Mouse (Mus musculus): ENCODE measurements around the gene Gpatch3. TPM values are rescaled to one million over a fixed set of nuclear protein-coding genes. Genes with fewer than 3 reads are reported as not detected.

Gpatch3 gene
- polyA plus RNA-seq, 1 experiment from 2014 or later: 4.2 TPM

DNA sequence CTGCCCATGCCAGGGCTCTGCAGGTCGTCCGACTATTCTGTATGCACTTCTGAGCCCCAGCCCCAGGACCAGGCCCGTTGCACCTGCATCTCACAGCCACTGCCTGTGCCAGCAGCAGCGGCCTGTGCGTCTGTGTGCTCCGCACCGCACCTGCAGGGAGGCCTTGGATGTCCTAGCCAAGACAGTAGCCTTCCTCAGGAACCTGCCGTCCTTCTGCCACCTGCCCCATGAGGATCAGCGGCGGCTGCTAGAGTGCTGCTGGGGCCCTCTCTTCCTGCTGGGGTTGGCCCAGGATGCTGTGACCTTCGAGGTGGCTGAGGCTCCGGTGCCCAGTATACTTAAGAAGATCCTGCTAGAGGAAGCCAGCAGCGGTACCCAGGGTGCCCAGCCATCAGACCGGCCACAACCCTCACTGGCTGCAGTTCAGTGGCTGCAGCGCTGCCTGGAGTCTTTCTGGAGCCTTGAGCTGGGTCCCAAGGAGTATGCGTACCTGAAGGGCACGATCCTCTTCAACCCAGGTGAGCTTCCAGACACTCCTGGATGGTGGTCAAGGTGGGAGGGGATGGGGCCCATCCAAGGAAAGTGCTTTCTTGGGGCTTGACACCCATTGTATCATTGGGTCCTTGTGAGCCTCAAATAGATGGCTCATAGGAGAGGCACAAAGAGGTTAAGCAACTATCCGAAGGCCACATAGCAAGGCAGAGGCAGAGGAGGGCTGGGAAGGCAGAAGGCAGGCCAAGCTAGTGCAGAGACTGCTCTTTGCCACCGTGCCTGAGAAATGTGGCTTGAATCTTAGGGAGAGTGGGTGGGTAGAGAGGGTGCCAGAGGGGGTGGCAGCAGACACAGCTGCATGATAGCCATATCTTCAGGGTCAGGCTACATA, 20.9 kb upstream of the Gpatch3 start:
- H3K27ac ChIP-seq (ENCODE audit: low read length): peak overlapping the region; percentile 73
- ATAC-seq (ENCODE audit: insufficient read depth, low FRiP score): 0 out of 2 replicates have a peak, but pooled peaks have one; percentile 16
- no peaks in the 10 kb centered on the region for H3K36me3 ChIP-seq (ENCODE audit: control insufficient read depth, insufficient read depth, low read length)
- 58% methylated on average over 19 of the region's 19 CpGs for WGBS
- H3K9me3 ChIP-seq (replicated peaks; ENCODE audit: control insufficient read depth, low read length): no peaks in the 10 kb centered on the region
- H3K27me3 ChIP-seq (ENCODE audit: control insufficient read depth, insufficient read depth, low read length): no peaks in the 10 kb centered on the region
- H3K4me1 ChIP-seq (ENCODE audit: control insufficient read depth, insufficient read depth, low read length): no peaks in the 10 kb centered on the region
- H3K4me3 ChIP-seq (replicated peaks; ENCODE audit: low read length): peak overlapping the region; percentile 29
- peak overlapping the region; percentile 43 for H3K4me2 ChIP-seq (ENCODE audit: low read depth, low read length)
- H3K9ac ChIP-seq (ENCODE audit: low read length): peak overlapping the region; percentile 55

DNA sequence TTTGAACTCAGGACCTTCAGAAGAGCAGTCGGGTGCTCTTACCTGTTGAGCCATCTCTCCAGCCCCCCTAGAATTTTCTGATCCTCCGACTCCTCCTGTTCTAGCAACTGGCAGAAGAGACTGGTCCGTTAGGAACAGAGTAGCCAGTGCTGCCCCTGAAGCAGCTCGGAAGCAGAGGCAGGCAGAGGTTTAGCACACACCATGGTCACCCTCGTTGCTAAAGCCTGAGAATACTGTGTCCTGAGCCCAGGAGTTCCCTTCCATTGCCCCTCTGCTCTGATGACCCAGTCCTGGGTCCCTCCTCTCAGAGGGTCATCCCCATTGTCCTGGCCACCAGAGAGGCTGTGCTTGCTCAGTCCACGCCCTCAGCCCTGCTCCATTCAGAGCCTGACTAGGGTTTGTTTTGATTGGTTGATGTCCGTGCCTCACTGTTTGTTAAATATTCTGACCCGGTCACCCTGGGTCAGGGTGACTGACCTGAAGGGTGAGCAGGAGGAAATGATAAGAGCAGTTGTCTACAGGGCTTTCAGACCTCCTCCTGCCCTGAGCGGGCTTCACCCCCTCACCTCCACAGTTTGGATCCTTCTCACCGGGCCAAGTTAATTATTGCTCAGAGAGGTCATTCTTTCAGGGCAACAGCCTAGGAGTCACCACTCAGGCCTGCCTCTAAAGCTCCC, 17.4 kb upstream of the Gpatch3 start:
- Histone ChIP-seq H3K9ac (ENCODE audit: low read length) (no peak overlapping the region), H3K4me1 (ENCODE audit: control insufficient read depth, insufficient read depth, low read length) (no peaks in the 10 kb centered on the region), H3K9me3 (replicated peaks; ENCODE audit: control insufficient read depth, low read length) (no peaks in the 10 kb centered on the region), H3K27me3 (ENCODE audit: control insufficient read depth, insufficient read depth, low read length) (no peaks in the 10 kb centered on the region), H3K4me3 (replicated peaks; ENCODE audit: low read length) (no peak overlapping the region), H3K4me2 (ENCODE audit: low read depth, low read length) (no peak overlapping the region), H3K36me3 (ENCODE audit: control insufficient read depth, insufficient read depth, low read length) (no peaks in the 10 kb centered on the region), H3K27ac (ENCODE audit: low read length) (no peak overlapping the region)
- 29% methylated on average over 10 of the region's 10 CpGs for WGBS
- ATAC-seq (ENCODE audit: insufficient read depth, low FRiP score): peak; percentile 39; the same call in 1 of the 2 replicates

DNA sequence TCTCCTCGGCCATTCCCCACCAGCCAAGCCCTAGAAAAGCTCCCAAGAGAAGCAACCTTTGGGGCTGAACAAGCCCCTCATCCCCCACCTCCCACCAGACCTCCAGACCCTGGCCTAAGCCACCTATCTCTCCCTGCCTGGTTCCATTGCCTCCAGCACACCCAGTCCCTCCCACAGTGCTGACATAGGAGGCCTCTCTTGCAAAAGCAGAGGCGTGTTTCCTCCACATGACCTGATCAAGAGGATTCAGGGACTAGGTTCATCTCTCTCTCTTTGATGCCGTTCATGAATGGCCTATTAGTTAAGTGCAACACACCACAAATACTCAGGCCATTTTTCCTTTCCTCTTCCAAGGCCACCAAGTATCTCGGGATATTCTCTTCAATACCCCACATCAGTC, 14.7 kb upstream of the Gpatch3 start:
- Histone ChIP-seq H3K4me1 (ENCODE audit: control insufficient read depth, insufficient read depth, low read length) (no peaks in the 10 kb centered on the region), H3K9ac (ENCODE audit: low read length) (no peak overlapping the region), H3K9me3 (replicated peaks; ENCODE audit: control insufficient read depth, low read length) (0 out of 2 replicates have a peak, but pooled peaks cover 4% of the 10 kb centered on the region), H3K27me3 (ENCODE audit: control insufficient read depth, insufficient read depth, low read length) (no peaks in the 10 kb centered on the region), H3K4me3 (replicated peaks; ENCODE audit: low read length) (no peak overlapping the region), H3K27ac (ENCODE audit: low read length) (no peak overlapping the region), H3K36me3 (ENCODE audit: control insufficient read depth, insufficient read depth, low read length) (no peaks in the 10 kb centered on the region), H3K4me2 (ENCODE audit: low read depth, low read length) (no peak overlapping the region)
- 71% methylated on average over 4 of the region's 4 CpGs for WGBS
- ATAC-seq (ENCODE audit: insufficient read depth, low FRiP score): no peak

DNA sequence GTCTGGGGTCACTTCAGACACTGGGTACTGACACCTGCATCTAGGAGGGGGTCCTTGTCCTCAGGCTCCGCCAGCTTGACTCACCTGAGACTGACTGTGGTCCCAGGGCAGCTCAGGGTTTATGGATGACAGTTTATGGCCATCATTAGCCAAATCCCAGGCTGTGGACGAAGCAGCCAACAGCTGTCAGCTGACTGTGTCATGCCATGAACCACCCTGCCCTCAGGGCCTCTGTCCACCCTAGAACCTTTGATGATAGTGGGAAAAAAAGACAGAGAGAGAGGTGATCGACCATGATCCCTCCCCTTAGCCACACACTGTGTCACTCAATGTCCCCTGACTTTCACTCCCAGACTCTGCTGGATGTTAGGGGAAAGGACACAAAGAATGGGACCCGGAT, 12.9 kb upstream of the Gpatch3 start:
- Histone ChIP-seq H3K4me2 (ENCODE audit: low read depth, low read length) (no peak overlapping the region), H3K4me1 (ENCODE audit: control insufficient read depth, insufficient read depth, low read length) (no peaks in the 10 kb centered on the region), H3K27ac (ENCODE audit: low read length) (no peak overlapping the region), H3K4me3 (replicated peaks; ENCODE audit: low read length) (no peak overlapping the region), H3K9ac (ENCODE audit: low read length) (no peak overlapping the region), H3K27me3 (ENCODE audit: control insufficient read depth, insufficient read depth, low read length) (no peaks in the 10 kb centered on the region), H3K36me3 (ENCODE audit: control insufficient read depth, insufficient read depth, low read length) (no peaks in the 10 kb centered on the region), H3K9me3 (replicated peaks; ENCODE audit: control insufficient read depth, low read length) (0 out of 2 replicates have a peak, but pooled peaks cover 4% of the 10 kb centered on the region)
- ATAC-seq (ENCODE audit: insufficient read depth, low FRiP score): no peak
- WGBS: 71% methylated on average over 4 of the region's 4 CpGs

DNA sequence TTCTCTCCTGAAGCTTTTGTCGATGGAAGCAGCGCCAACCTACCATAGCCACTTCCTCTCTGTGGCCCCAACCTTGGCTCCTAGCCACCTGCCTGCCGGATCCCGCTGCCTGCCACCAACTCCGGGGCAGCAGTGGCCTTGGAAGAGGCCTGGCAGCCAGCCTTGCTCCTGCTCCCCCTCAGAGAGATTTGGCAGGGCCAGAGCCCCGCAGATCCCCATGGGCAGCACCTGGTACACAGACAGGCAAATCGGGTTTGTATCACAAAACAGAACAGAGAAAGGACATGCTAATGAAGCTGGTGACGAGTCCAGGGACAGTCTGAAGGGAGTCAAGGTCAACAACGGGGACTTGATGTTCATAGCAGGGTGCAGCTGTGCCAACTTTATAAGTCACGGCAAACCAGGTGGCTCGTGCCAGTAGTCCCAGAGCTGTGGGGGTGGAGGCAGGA, 11.4 kb upstream of the Gpatch3 start:
- ATAC-seq (ENCODE audit: insufficient read depth, low FRiP score): peak; percentile 21; the same call in 1 of the 2 replicates
- Histone ChIP-seq H3K4me3 (replicated peaks; ENCODE audit: low read length) (no peak overlapping the region), H3K4me2 (ENCODE audit: low read depth, low read length) (no peak overlapping the region), H3K9me3 (replicated peaks; ENCODE audit: control insufficient read depth, low read length) (0 out of 2 replicates have a peak, but pooled peaks cover 4% of the 10 kb centered on the region), H3K27ac (ENCODE audit: low read length) (no peak overlapping the region), H3K9ac (ENCODE audit: low read length) (no peak overlapping the region), H3K36me3 (ENCODE audit: control insufficient read depth, insufficient read depth, low read length) (no peaks in the 10 kb centered on the region), H3K27me3 (ENCODE audit: control insufficient read depth, insufficient read depth, low read length) (no peaks in the 10 kb centered on the region), H3K4me1 (ENCODE audit: control insufficient read depth, insufficient read depth, low read length) (no peaks in the 10 kb centered on the region)
- WGBS: 72% methylated on average over 11 of the region's 11 CpGs

DNA sequence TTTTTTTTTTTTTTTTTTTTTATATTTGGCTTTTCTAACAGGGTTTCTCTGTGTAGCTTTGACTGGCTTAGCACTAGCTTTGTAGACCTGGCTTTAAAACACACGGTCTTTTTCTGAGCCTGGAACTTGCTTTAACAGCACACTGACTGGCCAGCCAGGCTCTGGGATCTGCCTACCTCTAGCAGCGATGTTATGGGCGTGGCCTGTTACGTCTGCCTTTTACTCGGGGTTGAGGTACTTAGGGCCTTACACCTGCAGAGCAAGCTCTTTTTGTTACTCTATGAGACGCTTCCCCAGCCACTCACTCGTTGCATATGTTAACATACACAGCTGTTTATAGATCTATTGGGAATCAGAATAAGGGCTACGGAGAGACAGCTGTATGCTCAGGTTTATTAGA, 7.3 kb upstream of the Gpatch3 start:
- Histone ChIP-seq H3K4me2 (ENCODE audit: low read depth, low read length) (no peak overlapping the region), H3K9me3 (replicated peaks; ENCODE audit: control insufficient read depth, low read length) (0 out of 2 replicates have a peak, but pooled peaks cover 4% of the 10 kb centered on the region), H3K9ac (ENCODE audit: low read length) (no peak overlapping the region), H3K4me1 (ENCODE audit: control insufficient read depth, insufficient read depth, low read length) (no peaks in the 10 kb centered on the region), H3K27ac (ENCODE audit: low read length) (no peak overlapping the region), H3K36me3 (ENCODE audit: control insufficient read depth, insufficient read depth, low read length) (no peaks in the 10 kb centered on the region), H3K27me3 (ENCODE audit: control insufficient read depth, insufficient read depth, low read length) (no peaks in the 10 kb centered on the region), H3K4me3 (replicated peaks; ENCODE audit: low read length) (no peak overlapping the region)
- no peak for ATAC-seq (ENCODE audit: insufficient read depth, low FRiP score)
- 23% methylated on average over 8 of the region's 8 CpGs for WGBS

DNA sequence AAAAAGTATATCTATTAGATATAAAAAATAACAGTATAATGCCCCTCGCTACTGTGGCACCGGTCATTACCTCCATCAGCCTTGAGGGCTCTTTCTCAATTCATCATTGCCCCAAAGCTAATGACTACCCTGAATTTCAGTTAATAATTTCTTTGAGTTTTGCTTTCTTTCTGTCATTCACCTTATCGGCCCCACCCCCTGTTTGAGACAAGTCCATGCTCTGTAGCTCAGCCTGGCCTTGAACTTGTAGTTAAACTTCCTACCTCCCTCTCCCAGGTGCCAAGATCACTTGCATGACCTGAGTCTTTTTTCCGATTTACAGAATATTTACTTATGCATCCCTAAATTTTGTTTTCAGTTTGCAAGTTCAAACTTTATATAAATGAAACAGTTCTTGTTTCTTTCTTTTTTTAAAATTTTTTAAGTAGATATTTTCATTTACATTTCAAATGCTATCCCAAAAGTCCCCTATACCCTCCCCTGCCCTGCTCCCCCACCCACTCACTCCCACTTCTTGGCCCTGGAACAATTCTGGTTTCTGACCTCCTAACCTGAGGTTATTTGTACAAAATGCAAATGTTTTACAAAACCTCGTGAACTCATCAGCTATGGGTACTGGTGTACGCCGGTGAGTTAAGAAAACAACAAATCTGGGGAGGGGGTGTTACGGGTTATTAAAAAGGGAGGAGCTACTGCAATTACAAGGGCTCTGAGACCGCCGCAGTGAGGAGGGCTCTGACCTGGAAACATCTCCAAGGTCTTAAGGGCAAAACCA, 5.1 kb upstream of the Gpatch3 start:
- no peak overlapping the region for H3K4me3 ChIP-seq (replicated peaks; ENCODE audit: low read length)
- H3K27ac ChIP-seq (ENCODE audit: low read length): no peak overlapping the region
- H3K4me1 ChIP-seq (ENCODE audit: control insufficient read depth, insufficient read depth, low read length): no peaks in the 10 kb centered on the region
- 66% methylated on average over 10 of the region's 10 CpGs for WGBS
- no peak overlapping the region for H3K9ac ChIP-seq (ENCODE audit: low read length)
- no peak for ATAC-seq (ENCODE audit: insufficient read depth, low FRiP score)
- H3K4me2 ChIP-seq (ENCODE audit: low read depth, low read length): no peak overlapping the region
- no peaks in the 10 kb centered on the region for H3K36me3 ChIP-seq (ENCODE audit: control insufficient read depth, insufficient read depth, low read length)
- 0 out of 2 replicates have a peak, but pooled peaks cover 2% of the 10 kb centered on the region for H3K9me3 ChIP-seq (replicated peaks; ENCODE audit: control insufficient read depth, low read length)
- H3K27me3 ChIP-seq (ENCODE audit: control insufficient read depth, insufficient read depth, low read length): no peaks in the 10 kb centered on the region

DNA sequence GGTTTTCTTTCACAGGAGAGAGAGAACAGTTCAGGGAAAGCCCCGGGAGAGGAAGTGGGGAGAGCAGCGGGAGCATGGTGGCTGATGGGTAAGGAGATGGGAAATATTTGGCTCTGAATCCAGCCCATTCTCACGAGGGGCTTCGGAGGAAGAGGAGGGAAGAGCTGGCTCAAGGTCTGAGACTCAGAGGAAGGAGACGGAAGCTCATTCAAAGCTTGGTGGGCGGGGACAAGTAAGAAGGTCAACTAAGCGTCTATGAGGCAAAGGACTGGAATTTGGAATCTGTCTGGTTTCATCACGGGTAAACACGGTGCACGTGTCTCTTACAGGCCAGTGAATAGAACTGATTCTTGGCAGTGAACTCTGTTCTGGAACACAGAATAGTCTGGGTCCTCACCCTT, 4.5 kb upstream of the Gpatch3 start:
- 40% methylated on average over 10 of the region's 10 CpGs for WGBS
- no peaks in the 10 kb centered on the region for H3K36me3 ChIP-seq (ENCODE audit: control insufficient read depth, insufficient read depth, low read length)
- no peak overlapping the region for H3K27ac ChIP-seq (ENCODE audit: low read length)
- peaks cover 2% of the 10 kb centered on the region; the same call in 1 of the 2 replicates for H3K4me1 ChIP-seq (ENCODE audit: control insufficient read depth, insufficient read depth, low read length)
- no peaks in the 10 kb centered on the region for H3K27me3 ChIP-seq (ENCODE audit: control insufficient read depth, insufficient read depth, low read length)
- H3K4me3 ChIP-seq (replicated peaks; ENCODE audit: low read length): no peak overlapping the region
- H3K4me2 ChIP-seq (ENCODE audit: low read depth, low read length): no peak overlapping the region
- no peak overlapping the region for H3K9ac ChIP-seq (ENCODE audit: low read length)
- H3K9me3 ChIP-seq (replicated peaks; ENCODE audit: control insufficient read depth, low read length): no peaks in the 10 kb centered on the region
- 0 out of 2 replicates have a peak, but pooled peaks have one; percentile 14 for ATAC-seq (ENCODE audit: insufficient read depth, low FRiP score)

Data from stomach, embryonic 16.5 days (tissue).